Mouse (Mus musculus): ENCODE measurements around the gene Dusp3.

GRCm38 (mm10) chr11:102031149-102031548 is 44.3 kb upstream of the Dusp3 start:
- TF ChIP-seq USF1 (IDR thresholded peaks at IDR 0.05; ENCODE audit: low read depth) (no peak), CEBPB (IDR thresholded peaks at IDR 0.05; ENCODE audit: insufficient read depth, poor library complexity, severe bottlenecking) (no peak), SRF (IDR thresholded peaks at IDR 0.05; ENCODE audit: control insufficient read depth, insufficient read length, low read depth) (no peak), POLR2A (IDR thresholded peaks at IDR 0.05; ENCODE audit: insufficient read length, low read depth) (no peak), E2F4 (IDR thresholded peaks at IDR 0.05; ENCODE audit: insufficient read depth) (no peak), POLR2AphosphoS2 (IDR thresholded peaks at IDR 0.05; ENCODE audit: insufficient read length, low read depth) (no peak), MAX (IDR thresholded peaks at IDR 0.05; ENCODE audit: low read depth) (no peak), TCF12 (IDR thresholded peaks at IDR 0.05; ENCODE audit: insufficient read depth, poor library complexity, severe bottlenecking) (no peak), MYOG (IDR thresholded peaks at IDR 0.05; ENCODE audit: control insufficient read depth in 1 of 3, insufficient read depth in 1 of 3, insufficient read length in 2 of 3, low read depth in 2 of 3) (no peak), MYOD1 (IDR thresholded peaks at IDR 0.05; ENCODE audit: control insufficient read depth in 1 of 3, insufficient read length in 2 of 3, low read depth in 2 of 3) (no peak), REST (IDR thresholded peaks at IDR 0.05; ENCODE audit: insufficient read depth, insufficient read length) (no peak), TCF3 (IDR thresholded peaks at IDR 0.05; ENCODE audit: insufficient read length, low read depth) (no peak)
